Mouse (Mus musculus) layer of hippocampus, adult 2 months (tissue): ENCODE measurements around the gene Tmem184b. TPM values are rescaled to one million over a fixed set of nuclear protein-coding genes. Genes with fewer than 3 reads are reported as not detected.

Experiments used
- DNase-seq, 2 experiments: peaks; one replicate each; pipeline ENCODE4 v3.0.0; 2022; ENCODE audit warnings: low spot score in 2 of 2
- H3K27ac ChIP-seq: fragments of 200-600 bp; 2 replicates; pipeline ENCODE4 v1.8.1; 2022
- H3K4me3 ChIP-seq: fragments of 200-600 bp; 2 replicates; pipeline ENCODE4 v1.8.1; 2022; ENCODE audit warnings: mild to moderate bottlenecking
- CTCF ChIP-seq: fragments of 200-600 bp; conservative IDR thresholded peaks from 2 replicates; pipeline ENCODE4 v1.8.1; 2022; ENCODE audit warnings: antibody characterized with exemption, mild to moderate bottlenecking, moderate library complexity
- microRNA-seq, 2 experiments: library from miRNA; unstranded; fragments of <30 nt; microRNA quantifications; one replicate each; pipeline ENCODE4 v1.2.0; 2021
- total RNA-seq, 2 experiments: library from RNA; stranded (reverse); gene quantifications; 2 replicates each; pipeline ENCODE4 v1.2.3; 2021

Gene Tmem184b
- total RNA-seq, 2 experiments from 2014 or later, result 53.6 to 56.0 TPM

DNA sequence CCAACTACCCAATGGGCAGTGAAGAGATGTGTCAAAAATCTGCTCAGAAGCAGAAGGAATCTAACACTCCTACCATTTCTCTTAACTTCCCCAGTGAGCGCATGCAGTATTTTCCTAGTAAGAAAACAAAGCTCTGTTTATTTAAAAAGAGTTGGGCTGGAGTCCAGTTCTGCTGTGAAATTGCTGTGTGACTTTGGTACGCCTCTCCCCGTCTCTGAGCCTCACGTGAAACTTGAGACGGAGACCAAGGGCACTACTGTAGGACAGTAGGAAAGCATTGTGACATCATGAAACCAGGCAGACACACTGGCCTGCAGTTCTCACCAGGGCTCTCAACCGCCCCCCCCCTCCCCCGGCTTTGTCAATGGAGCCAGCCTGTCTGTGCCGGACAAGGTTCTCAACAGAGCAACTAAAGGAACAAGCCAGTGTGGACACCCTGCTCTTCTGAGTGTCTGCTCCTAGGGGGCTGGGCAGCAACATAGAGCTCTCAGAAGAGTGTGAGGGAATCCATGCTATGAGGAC, 89.5 kb downstream of the Tmem184b start:
- Histone ChIP-seq H3K27ac (no peak overlapping the region), H3K4me3 (no peak overlapping the region)
- DNase-seq, result no peak
- no peak for TF ChIP-seq CTCF

Small RNAs within 50 kb of the gene (microRNA-seq; reads per million reads assigned to microRNA genes)
- 0.96 to 2.6 reads per million in 2 experiments for gene Mir1943

Other genes starting within 250 kb of the Tmem184b start
- 10 to 100 TPM; 27.7 to 30.4 TPM for gene Sox10, start 238.3 kb downstream of the Tmem184b start, total RNA-seq
- 10 to 100 TPM; 46.1 to 49.7 TPM for gene Pick1, start 174.4 kb downstream of the Tmem184b start, total RNA-seq
- gene Gm49486, start 174.2 kb downstream of the Tmem184b start, total RNA-seq, result under 1 TPM; 0.31 to 0.49 TPM
- gene Slc16a8, start 148.8 kb downstream of the Tmem184b start, total RNA-seq, result not detected
- 1 to 10 TPM; 1.2 to 2.7 TPM for gene Baiap2l2, start 118.0 kb downstream of the Tmem184b start, total RNA-seq
- gene Pla2g6, start 75.2 kb downstream of the Tmem184b start, total RNA-seq, result 10 to 100 TPM; 23.8 to 23.9 TPM
- gene Maff, start 56.9 kb downstream of the Tmem184b start, total RNA-seq, result 1 to 10 TPM in 1 of 2 experiments, under 1 TPM in 1; 0.87 to 1.8 TPM
- 100 to 1,000 TPM; 104 to 108 TPM for gene Csnk1e, start 52.0 kb upstream of the Tmem184b start, total RNA-seq
- gene Kcnj4, start 101.7 kb upstream of the Tmem184b start, total RNA-seq, result 10 to 100 TPM; 85.5 to 88.6 TPM
- gene Kdelr3, start 112.8 kb upstream of the Tmem184b start, total RNA-seq, result under 1 TPM in 1 of 2 experiments, not detected in 1; 0.51 TPM
- gene Ddx17, start 143.2 kb upstream of the Tmem184b start, total RNA-seq, result 100 to 1,000 TPM; 322 to 329 TPM
- gene Dmc1, start 201.5 kb upstream of the Tmem184b start, total RNA-seq, result 1 to 10 TPM in 1 of 2 experiments, under 1 TPM in 1; 0.79 to 1.3 TPM